Mouse (Mus musculus): ENCODE results near the gene Lancl3. TPM values are rescaled to one million over a fixed set of nuclear protein-coding genes. Genes with fewer than 3 reads are reported as not detected.

The Lancl3 gene
- 0.99 and 1.3 TPM in 2 replicates for polyA plus RNA-seq (2015; fragmentation: Nextera tagmentation; extraction: Ambion mirVana)

DNA sequence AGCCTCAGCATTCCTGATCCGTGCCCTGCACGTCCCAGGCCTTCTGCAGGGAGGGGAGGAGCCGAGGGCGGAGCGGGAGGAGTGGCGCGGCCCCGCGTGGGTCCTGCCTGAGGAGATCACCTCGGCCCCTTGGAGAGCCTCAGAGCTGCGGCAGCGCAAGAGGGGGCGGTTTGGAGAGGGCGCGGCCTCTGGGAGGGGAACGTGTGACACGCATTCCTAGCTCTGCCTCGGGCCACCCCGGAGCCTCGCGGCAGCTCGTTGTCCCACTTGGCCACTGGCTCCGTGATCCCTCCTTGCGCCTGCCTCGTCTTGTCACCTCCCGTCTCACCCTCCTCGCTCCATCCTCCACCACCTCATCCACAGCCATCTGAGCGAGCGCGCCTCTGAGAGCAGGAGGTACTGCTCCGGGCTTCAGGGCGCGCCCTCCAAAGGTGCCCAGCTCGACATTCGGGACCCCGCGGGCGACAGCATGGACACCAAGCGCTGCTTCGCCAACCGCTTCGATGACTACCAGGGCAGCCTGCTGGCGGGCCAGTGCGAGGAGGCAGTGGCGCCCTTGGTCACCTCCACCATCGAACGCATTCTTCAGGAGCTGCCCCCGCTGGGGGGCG, at the start of gene Lancl3:
Gene Lancl3 (plus strand): TSS at position 142 of the 611 bp plus-strand sequence.
- Histone ChIP-seq H3K4me3 (replicated peaks) (peak within 1 kb of the TSS; percentile 49), H3K27me3 (peaks cover 17% of the 10 kb centered on the region), H3K36me3 (no peaks in the 10 kb centered on the region), H3K9ac (0 out of 2 replicates have a peak within 1 kb of the TSS, but pooled peaks have one; percentile 17), H3K4me2 (peak within 1 kb of the TSS; percentile 73), H3K27ac (no peak within 1 kb of the TSS), H3K4me1 (no peaks in the 10 kb centered on the region; the same call in 1 of the 2 replicates), H3K9me3 (replicated peaks) (no peaks in the 10 kb centered on the region)
- ATAC-seq (replicated peaks; ENCODE audit: low FRiP score), result peak; percentile 85
- WGBS, result 12% methylated on average over 44 of the region's 49 CpGs

DNA sequence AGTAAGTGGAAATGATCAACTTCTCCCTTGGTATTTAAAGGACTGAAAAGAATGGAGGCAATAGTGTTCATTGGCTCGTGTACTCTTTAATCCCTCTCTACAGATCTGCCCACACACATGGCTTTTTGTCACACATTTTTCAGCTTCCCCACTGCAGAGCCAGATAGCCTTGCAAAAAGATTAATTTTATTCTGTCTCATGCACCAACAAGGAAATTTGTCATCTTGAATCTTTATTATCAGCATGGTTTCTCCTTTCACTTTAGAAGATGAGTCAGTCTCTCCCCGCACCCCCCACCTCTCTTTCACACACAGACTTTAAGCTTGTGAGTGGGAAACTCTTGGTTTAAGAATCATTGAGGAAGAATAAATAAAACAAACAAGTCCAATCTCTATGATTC, 20.7 kb upstream of the Lancl3 start:
- no peaks in the 10 kb centered on the region for H3K27me3 ChIP-seq
- WGBS, result 76% methylated on average over 2 of the region's 2 CpGs
- H3K4me1 ChIP-seq, result no peaks in the 10 kb centered on the region
- H3K9ac ChIP-seq, result no peak overlapping the region
- no peaks in the 10 kb centered on the region for H3K9me3 ChIP-seq (replicated peaks)
- no peak overlapping the region for H3K27ac ChIP-seq
- no peak for ATAC-seq (replicated peaks; ENCODE audit: low FRiP score)
- H3K36me3 ChIP-seq, result no peaks in the 10 kb centered on the region
- no peak overlapping the region for H3K4me2 ChIP-seq
- H3K4me3 ChIP-seq (replicated peaks), result no peak overlapping the region

DNA sequence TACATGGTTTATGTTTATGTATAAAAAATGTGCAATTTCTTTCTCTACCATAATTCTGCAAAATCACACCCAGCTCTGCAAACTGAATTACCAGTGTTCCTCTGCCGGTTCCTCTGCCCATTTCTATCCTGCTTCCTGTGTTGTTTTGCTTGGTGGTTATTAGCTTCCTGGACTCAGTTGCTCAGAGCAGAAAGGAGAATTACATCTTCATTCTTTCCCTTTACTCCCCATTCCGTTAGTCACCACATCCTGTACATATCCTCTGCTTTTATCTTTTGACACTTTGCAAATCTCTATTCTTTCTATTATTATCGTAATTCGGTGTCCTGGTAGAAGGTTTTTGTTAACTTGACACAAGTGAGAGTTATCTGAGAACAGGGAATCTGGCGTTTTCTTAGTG, 18.1 kb upstream of the Lancl3 start:
- no peak overlapping the region for H3K9ac ChIP-seq
- no peaks in the 10 kb centered on the region for H3K9me3 ChIP-seq (replicated peaks)
- no peak overlapping the region for H3K4me3 ChIP-seq (replicated peaks)
- no peaks in the 10 kb centered on the region for H3K36me3 ChIP-seq
- no peak overlapping the region for H3K4me2 ChIP-seq
- no peaks in the 10 kb centered on the region for H3K27me3 ChIP-seq
- ATAC-seq (replicated peaks; ENCODE audit: low FRiP score), result no peak
- H3K4me1 ChIP-seq, result no peaks in the 10 kb centered on the region
- 82% methylated on average over 5 of the region's 5 CpGs for WGBS
- no peak overlapping the region for H3K27ac ChIP-seq

DNA sequence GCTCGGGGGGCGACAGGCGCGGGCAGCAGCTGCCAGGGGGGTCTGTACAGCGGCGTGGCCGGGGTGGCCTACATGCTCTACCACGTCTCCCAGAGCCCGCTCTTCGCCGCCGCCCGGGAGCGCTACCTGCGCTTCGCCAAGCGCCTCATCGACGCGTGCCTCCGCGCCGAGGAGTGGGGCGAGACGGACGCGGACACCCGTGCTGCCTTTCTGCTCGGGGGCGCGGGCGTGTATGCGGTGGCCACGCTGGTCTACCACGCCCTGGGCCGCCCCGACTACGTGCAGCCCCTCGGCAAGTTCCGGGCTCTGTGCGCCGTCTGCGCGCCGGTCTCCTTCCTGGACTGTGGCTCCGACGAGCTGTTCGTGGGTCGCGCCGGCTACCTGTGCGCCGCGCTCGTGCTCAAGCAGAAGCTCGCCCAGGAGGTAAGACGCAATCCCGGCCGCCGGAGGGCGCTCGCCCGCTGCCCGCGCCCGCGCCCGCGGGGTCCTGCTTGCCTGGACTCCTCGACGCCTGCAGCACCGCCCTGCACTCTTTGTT, 747 bp downstream of the Lancl3 start:
- Histone ChIP-seq H3K9me3 (replicated peaks) (no peaks in the 10 kb centered on the region), H3K4me3 (replicated peaks) (peak overlapping the region; percentile 49), H3K4me2 (peak overlapping the region; percentile 73), H3K4me1 (no peaks in the 10 kb centered on the region; the same call in 1 of the 2 replicates), H3K27ac (no peak overlapping the region), H3K27me3 (peaks cover 17% of the 10 kb centered on the region), H3K36me3 (no peaks in the 10 kb centered on the region), H3K9ac (0 out of 2 replicates have a peak overlapping the region, but pooled peaks have one; percentile 17)
- ATAC-seq (replicated peaks; ENCODE audit: low FRiP score), result peak; percentile 81
- WGBS, result 19% methylated on average over 54 of the region's 72 CpGs

DNA sequence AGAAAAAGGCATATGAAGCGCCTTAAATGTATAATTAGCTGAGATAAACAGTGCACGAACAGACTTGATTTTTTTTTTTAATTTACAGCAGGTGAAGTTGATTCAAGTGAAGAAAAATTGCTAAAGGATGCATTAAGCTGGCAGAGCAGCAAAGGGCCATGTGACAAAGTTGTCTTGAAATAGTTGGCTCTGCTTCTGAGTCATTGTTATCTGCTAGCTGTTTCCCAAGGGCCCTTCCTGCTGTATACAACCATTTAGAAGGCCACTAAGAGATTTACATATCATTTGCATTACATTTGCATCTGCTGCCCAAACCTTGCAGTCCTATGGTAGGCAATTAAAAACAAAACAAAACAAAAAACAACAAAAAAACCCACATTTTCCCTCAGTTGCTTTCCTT, 2.3 kb downstream of the Lancl3 start:
- no peaks in the 10 kb centered on the region for H3K9me3 ChIP-seq (replicated peaks)
- WGBS, result 69% methylated on average over 2 of the region's 2 CpGs
- H3K27ac ChIP-seq, result no peak overlapping the region
- H3K27me3 ChIP-seq, result peaks cover 17% of the 10 kb centered on the region
- no peak overlapping the region for H3K4me2 ChIP-seq
- H3K36me3 ChIP-seq, result no peaks in the 10 kb centered on the region
- no peak overlapping the region for H3K9ac ChIP-seq
- H3K4me3 ChIP-seq (replicated peaks), result no peak overlapping the region
- no peaks in the 10 kb centered on the region; the same call in 1 of the 2 replicates for H3K4me1 ChIP-seq
- ATAC-seq (replicated peaks; ENCODE audit: low FRiP score), result no peak

DNA sequence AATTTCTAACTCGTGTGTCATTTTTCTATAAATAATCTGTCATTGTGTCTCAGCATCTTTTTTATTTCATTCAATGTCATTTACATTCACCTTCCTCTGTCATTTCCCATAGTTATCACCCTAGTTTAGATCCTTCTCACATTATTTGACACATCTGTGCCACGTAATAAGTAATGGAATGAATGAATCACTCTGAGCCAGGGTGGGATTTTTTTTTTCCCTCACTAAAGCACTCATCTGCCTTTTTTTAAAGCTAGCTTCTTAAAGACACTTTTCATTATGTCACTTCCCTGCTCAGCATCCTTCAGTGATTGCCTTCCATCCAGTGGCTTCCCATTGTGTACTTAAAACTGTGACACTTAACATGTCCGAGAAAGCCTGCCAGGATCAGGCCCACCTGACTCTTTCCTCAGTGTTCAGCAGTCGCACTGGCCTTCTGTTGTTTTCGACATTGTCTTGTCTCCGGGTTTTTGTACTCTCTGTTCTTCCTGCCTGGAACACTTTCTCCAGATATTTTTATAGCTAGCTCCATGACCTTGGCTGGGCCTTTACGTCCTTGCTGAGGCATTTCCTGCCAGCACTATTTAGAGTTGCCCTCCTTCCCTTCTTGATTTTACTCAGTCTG, 3.2 kb downstream of the Lancl3 start:
- Histone ChIP-seq H3K36me3 (no peaks in the 10 kb centered on the region), H3K27me3 (peaks cover 17% of the 10 kb centered on the region), H3K4me1 (no peaks in the 10 kb centered on the region; the same call in 1 of the 2 replicates), H3K27ac (no peak overlapping the region), H3K4me3 (replicated peaks) (no peak overlapping the region), H3K4me2 (no peak overlapping the region), H3K9ac (no peak overlapping the region), H3K9me3 (replicated peaks) (no peaks in the 10 kb centered on the region)
- 49% methylated on average over 7 of the region's 7 CpGs for WGBS
- ATAC-seq (replicated peaks; ENCODE audit: low FRiP score), result no peak

DNA sequence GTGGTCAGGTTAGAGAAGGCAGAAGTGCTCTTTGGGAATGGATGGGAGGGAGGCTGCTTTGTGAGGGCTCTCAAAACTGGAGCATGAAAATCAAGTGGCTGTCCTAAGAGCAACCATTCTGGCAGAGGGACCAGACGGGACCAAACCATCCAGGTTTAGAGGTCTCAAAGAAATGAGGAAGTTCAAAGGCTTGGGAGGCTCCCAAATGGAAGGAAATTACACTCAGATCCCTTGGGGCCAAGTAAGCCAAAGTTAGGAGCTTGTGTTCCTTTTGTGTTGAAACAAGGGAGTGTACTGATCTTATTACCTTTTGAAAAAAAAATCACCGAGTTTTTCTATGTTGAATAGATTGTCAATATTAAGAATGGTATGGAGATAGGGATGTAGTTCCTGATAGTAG, 5.4 kb downstream of the Lancl3 start:
- no peak for ATAC-seq (replicated peaks; ENCODE audit: low FRiP score)
- H3K27me3 ChIP-seq, result peaks cover 3% of the 10 kb centered on the region
- H3K4me2 ChIP-seq, result no peak overlapping the region
- H3K9me3 ChIP-seq (replicated peaks), result no peaks in the 10 kb centered on the region
- no peak overlapping the region for H3K27ac ChIP-seq
- H3K36me3 ChIP-seq, result no peaks in the 10 kb centered on the region
- no peaks in the 10 kb centered on the region; the same call in 1 of the 2 replicates for H3K4me1 ChIP-seq
- 64% methylated on average over 2 of the region's 2 CpGs for WGBS
- no peak overlapping the region for H3K4me3 ChIP-seq (replicated peaks)
- no peak overlapping the region for H3K9ac ChIP-seq

DNA sequence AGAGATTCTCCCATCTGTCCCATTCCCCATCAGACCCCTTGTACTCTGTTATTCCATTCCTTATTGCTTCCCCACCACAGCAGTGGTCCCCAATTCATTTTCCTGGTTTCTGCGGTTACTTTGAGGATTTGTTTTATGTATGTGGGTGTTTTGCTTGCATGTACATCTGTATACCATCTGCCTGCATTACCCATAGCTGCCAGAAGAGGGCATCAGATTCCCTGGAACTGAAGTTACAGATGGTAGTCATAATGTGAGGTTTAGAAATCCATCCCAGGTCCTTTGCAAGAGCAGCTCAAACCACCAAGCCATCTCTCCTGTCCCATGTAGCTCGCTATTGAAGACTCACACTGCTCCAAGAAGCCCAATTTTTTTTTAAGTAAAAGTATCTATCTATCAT, 16.5 kb downstream of the Lancl3 start:
- Histone ChIP-seq H3K9ac (no peak overlapping the region), H3K36me3 (no peaks in the 10 kb centered on the region), H3K27me3 (no peaks in the 10 kb centered on the region), H3K4me1 (no peaks in the 10 kb centered on the region), H3K4me3 (replicated peaks) (no peak overlapping the region), H3K4me2 (no peak overlapping the region), H3K27ac (no peak overlapping the region), H3K9me3 (replicated peaks) (no peaks in the 10 kb centered on the region)
- WGBS, result 88% methylated on average over 2 of the region's 2 CpGs
- no peak for ATAC-seq (replicated peaks; ENCODE audit: low FRiP score)

DNA sequence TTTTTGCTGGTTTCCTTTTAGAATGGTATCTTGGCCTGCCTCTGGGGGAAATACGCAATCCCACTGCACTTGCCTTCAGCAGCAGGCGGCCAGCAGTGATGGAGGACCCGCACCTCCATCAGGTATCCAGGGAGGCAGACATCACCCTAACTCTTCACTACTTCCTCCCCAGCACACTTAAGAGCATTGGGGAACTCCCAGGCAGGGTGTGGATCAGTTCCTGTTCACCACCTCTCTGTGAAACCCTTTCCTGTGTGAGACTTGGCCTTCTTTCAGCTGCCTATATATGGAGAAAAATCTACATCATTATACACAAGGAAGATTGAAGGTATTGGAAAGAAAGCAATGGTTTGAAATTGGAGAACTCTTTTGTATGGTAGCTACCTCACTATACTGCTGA, 19.9 kb downstream of the Lancl3 start:
- 93% methylated on average over 3 of the region's 3 CpGs for WGBS

DNA sequence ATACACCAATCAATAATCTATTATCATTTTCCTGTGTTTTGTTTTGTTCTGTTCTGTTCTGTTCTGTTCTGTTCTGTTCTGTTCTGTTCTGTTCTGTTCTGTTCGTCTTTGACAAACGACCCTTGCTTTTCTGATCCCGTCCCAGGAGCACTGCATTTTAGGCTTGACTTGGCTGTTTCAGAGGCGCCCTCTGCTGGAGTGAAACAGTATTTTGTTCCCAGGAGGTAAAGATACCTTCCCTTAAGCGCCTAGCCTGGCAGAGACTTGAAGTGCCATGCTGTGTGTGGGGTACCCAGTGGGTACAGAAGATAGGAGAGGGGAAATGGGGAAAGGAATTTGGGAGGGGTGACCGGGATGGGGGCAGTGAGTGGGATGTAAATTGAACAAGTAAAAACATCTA, 21.5 kb downstream of the Lancl3 start:
- Histone ChIP-seq H3K4me3 (replicated peaks) (no peak overlapping the region), H3K27me3 (no peaks in the 10 kb centered on the region), H3K27ac (no peak overlapping the region), H3K9me3 (replicated peaks) (no peaks in the 10 kb centered on the region), H3K9ac (no peak overlapping the region), H3K36me3 (no peaks in the 10 kb centered on the region), H3K4me2 (no peak overlapping the region), H3K4me1 (no peaks in the 10 kb centered on the region)
- ATAC-seq (replicated peaks; ENCODE audit: low FRiP score), result no peak
- 33% methylated on average over 6 of the region's 6 CpGs for WGBS

More for the DNA sequence above, 19.9 kb downstream of the Lancl3 start:
- Histone ChIP-seq H3K4me1 (no peaks in the 10 kb centered on the region), H3K4me3 (replicated peaks) (no peak overlapping the region), H3K27ac (no peak overlapping the region), H3K9me3 (replicated peaks) (no peaks in the 10 kb centered on the region), H3K9ac (no peak overlapping the region), H3K4me2 (no peak overlapping the region), H3K27me3 (no peaks in the 10 kb centered on the region), H3K36me3 (no peaks in the 10 kb centered on the region)
- ATAC-seq (replicated peaks; ENCODE audit: low FRiP score), result no peak

DNA sequence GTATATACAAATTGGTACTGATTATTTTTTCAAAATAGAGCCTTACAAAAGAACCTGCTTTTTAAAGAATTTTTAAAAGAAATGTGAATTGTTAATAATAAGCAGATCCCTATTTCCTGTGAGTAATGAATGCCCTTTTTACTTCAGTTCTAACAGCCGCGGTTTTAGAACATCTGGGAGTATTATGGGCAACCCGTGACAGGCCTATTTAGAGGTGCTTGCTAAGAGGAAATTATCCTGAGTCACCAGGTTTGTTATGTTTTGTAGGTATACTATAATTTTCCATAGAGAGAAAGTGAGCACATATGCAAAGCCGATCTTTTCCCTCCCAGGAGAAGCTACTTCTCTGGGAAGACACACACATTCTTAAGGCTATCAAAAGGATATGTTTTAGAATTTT, 22.0 kb downstream of the Lancl3 start:
- ATAC-seq (replicated peaks; ENCODE audit: low FRiP score), result no peak
- Histone ChIP-seq H3K27ac (no peak overlapping the region), H3K27me3 (no peaks in the 10 kb centered on the region), H3K4me2 (no peak overlapping the region), H3K4me1 (no peaks in the 10 kb centered on the region), H3K9me3 (replicated peaks) (no peaks in the 10 kb centered on the region), H3K36me3 (no peaks in the 10 kb centered on the region), H3K9ac (no peak overlapping the region), H3K4me3 (replicated peaks) (no peak overlapping the region)
- WGBS, result 82% methylated on average over 4 of the region's 4 CpGs

DNA sequence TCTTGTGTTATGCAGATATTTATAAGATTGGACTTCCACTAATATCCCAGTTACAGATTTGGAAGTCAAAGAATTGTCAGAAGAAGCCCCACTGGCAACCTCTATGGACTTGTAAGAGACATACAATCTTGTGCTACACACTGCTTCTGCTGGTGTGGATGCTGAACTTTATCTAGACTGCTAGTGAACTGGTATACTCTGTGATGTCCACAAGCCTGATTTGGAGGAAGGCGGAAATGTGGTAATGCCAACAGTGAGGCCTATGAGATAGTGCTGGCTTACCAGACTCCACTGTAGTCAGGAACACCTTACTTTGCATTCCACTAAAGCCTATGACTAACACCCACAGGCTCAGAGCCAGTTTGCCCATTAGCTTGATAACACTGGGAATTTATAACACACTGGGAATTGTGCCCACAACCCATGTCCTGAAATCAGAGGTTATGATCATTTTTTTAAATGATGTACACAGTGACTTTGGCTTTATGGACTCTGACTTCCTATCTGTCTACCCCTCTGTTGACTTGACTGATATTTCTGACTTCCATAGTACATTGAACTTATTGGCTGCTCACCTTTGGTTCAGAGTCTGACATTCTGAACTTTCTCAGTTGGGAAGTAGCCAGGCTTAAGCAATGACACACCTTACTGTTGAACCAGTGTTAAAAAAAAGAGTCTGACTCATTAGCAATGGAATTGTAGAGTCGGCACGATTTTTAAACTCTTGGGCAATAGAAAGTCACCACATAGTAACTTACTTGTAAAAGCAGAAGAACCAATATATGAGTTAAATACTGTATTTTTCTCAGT, 22.9 kb downstream of the Lancl3 start:
- H3K9me3 ChIP-seq (replicated peaks), result no peaks in the 10 kb centered on the region
- no peak overlapping the region for H3K27ac ChIP-seq
- H3K27me3 ChIP-seq, result no peaks in the 10 kb centered on the region
- H3K4me1 ChIP-seq, result no peaks in the 10 kb centered on the region
- no peak overlapping the region for H3K4me3 ChIP-seq (replicated peaks)
- WGBS, result 89% methylated on average over 3 of the region's 3 CpGs
- no peak for ATAC-seq (replicated peaks; ENCODE audit: low FRiP score)
- no peaks in the 10 kb centered on the region for H3K36me3 ChIP-seq
- no peak overlapping the region for H3K4me2 ChIP-seq
- no peak overlapping the region for H3K9ac ChIP-seq

Data from kidney, embryonic 15.5 days (tissue).